Mouse (Mus musculus) hindbrain, embryonic 16.5 days (tissue): ENCODE data around the gene Foxp1. TPM values are rescaled to one million over a fixed set of nuclear protein-coding genes. Genes with fewer than 3 reads are reported as not detected.

Experiments used
- ATAC-seq: fragments of 200-750 bp; cut with Nextera tagmentation; 2 replicates; pipeline ENCODE4 v1.8.0; 2017; ENCODE audit warnings: moderate TSS enrichment, moderate library complexity
- H3K27ac ChIP-seq: fragments of 300-500 bp; sonication (generic); 2 replicates; pipeline ENCODE4 v1.5.1; 2014; ENCODE audit warnings: low read depth, mild to moderate bottlenecking, control low read depth, low read length, moderate library complexity
- H3K27me3 ChIP-seq: fragments of 300-500 bp; sonication (generic); replicated peaks from 2 replicates; pipeline ENCODE4 v1.6.1; 2014; ENCODE audit warnings: low read length; ENCODE audit not compliant: control insufficient read depth, insufficient read depth
- H3K36me3 ChIP-seq: fragments of 300-500 bp; sonication (generic); 2 replicates; pipeline ENCODE4 v1.6.1; 2014; ENCODE audit warnings: mild to moderate bottlenecking, low read length, moderate library complexity, mixed read lengths; ENCODE audit not compliant: control insufficient read depth, insufficient read depth
- H3K4me1 ChIP-seq: fragments of 300-500 bp; sonication (generic); 2 replicates; pipeline ENCODE4 v1.6.1; 2014; ENCODE audit warnings: low read depth, low read length; ENCODE audit not compliant: control insufficient read depth, insufficient read depth
- H3K4me2 ChIP-seq: fragments of 300-500 bp; sonication (generic); 2 replicates; pipeline ENCODE4 v1.6.1; 2014; ENCODE audit warnings: mild to moderate bottlenecking, low read length, control low read depth, moderate library complexity
- H3K4me3 ChIP-seq: fragments of 300-500 bp; sonication (generic); 2 replicates; pipeline ENCODE4 v1.5.1; 2014; ENCODE audit warnings: mild to moderate bottlenecking, low read length, control low read depth, moderate library complexity
- H3K9ac ChIP-seq: fragments of 300-500 bp; sonication (generic); 2 replicates; pipeline ENCODE4 v1.6.1; 2014; ENCODE audit warnings: low read depth, mild to moderate bottlenecking, control low read depth, low read length, moderate library complexity
- H3K9me3 ChIP-seq: fragments of 300-500 bp; sonication (generic); 2 replicates; pipeline ENCODE4 v1.6.1; 2014; ENCODE audit warnings: mild to moderate bottlenecking, low read length, moderate library complexity; ENCODE audit not compliant: control insufficient read depth
- WGBS: fragments of 180-500 bp; shearing (Covaris S2); extraction: QIAGEN DNeasy Blood & Tissue Kit; methylation state at CpG from one replicate; pipeline ENCODE4 v1.1.7; 2014; 5-methylcytosine and 5-hydroxymethylcytosine counted together
- polyA plus RNA-seq: library from polyadenylated mRNA; unstranded; fragments of >200 nt; fragmentation: Nextera tagmentation; extraction: Ambion mirVana; gene quantifications from 2 replicates; pipeline ENCODE4 v1.2.1, GENCODE M21; 2015

Gene Foxp1
- polyA plus RNA-seq, 1 experiment from 2014 or later = 47.8 TPM

GRCm38 (mm10) chr6:99335174-99335830, 187.2 kb downstream of the Foxp1 start:
- Histone ChIP-seq H3K27me3 (no peaks in the 10 kb centered on the region), H3K4me3 (no peak overlapping the region), H3K4me1 (peaks cover 6% of the 10 kb centered on the region), H3K9ac (no peak overlapping the region), H3K9me3 (no peaks in the 10 kb centered on the region), H3K36me3 (no peaks in the 10 kb centered on the region), H3K4me2 (no peak overlapping the region), H3K27ac (no peak overlapping the region)
- no peak for ATAC-seq
- WGBS = 60% methylated on average over 13 of the region's 13 CpGs

- no peak for ATAC-seq
- Histone ChIP-seq H3K9me3 (no peaks in the 10 kb centered on the region), H3K27ac (no peak overlapping the region), H3K4me1 (peaks cover 3% of the 10 kb centered on the region), H3K9ac (no peak overlapping the region), H3K4me3 (no peak overlapping the region), H3K4me2 (no peak overlapping the region), H3K36me3 (no peaks in the 10 kb centered on the region), H3K27me3 (no peaks in the 10 kb centered on the region)
- WGBS = 95% methylated on average over 3 of the region's 3 CpGs
Observed at GRCm38 (mm10) chr6:99334255-99334654, 188.3 kb downstream of the Foxp1 start.

GRCm38 (mm10) chr6:99333127-99333526, 189.4 kb downstream of the Foxp1 start:
- no peak overlapping the region for H3K27ac ChIP-seq
- ATAC-seq = no peak
- no peak overlapping the region for H3K4me3 ChIP-seq
- no peaks in the 10 kb centered on the region for H3K36me3 ChIP-seq
- H3K4me2 ChIP-seq = no peak overlapping the region
- 89% methylated on average over 5 of the region's 5 CpGs for WGBS
- no peak overlapping the region for H3K9ac ChIP-seq
- no peaks in the 10 kb centered on the region for H3K9me3 ChIP-seq
- H3K4me1 ChIP-seq = no peaks in the 10 kb centered on the region
- H3K27me3 ChIP-seq = no peaks in the 10 kb centered on the region

GRCm38 (mm10) chr6:99330169-99330568, 192.4 kb downstream of the Foxp1 start:
- ATAC-seq = no peak
- no peak overlapping the region for H3K27ac ChIP-seq
- H3K36me3 ChIP-seq = no peaks in the 10 kb centered on the region
- no peak overlapping the region for H3K4me3 ChIP-seq
- H3K4me2 ChIP-seq = no peak overlapping the region
- no peak overlapping the region for H3K9ac ChIP-seq
- WGBS = 87% methylated on average over 4 of the region's 4 CpGs
- H3K4me1 ChIP-seq = no peaks in the 10 kb centered on the region
- H3K9me3 ChIP-seq = no peaks in the 10 kb centered on the region
- no peaks in the 10 kb centered on the region for H3K27me3 ChIP-seq

- Histone ChIP-seq H3K4me1 (no peaks in the 10 kb centered on the region), H3K4me2 (no peak overlapping the region), H3K27ac (no peak overlapping the region), H3K9me3 (no peaks in the 10 kb centered on the region), H3K9ac (no peak overlapping the region), H3K27me3 (no peaks in the 10 kb centered on the region), H3K36me3 (no peaks in the 10 kb centered on the region), H3K4me3 (no peak overlapping the region)
- no peak for ATAC-seq
- WGBS = 73% methylated on average over 2 of the region's 2 CpGs
Observed at GRCm38 (mm10) chr6:99328634-99329033, 193.9 kb downstream of the Foxp1 start.

GRCm38 (mm10) chr6:99328146-99328545, 194.4 kb downstream of the Foxp1 start:
- no peak overlapping the region for H3K4me3 ChIP-seq
- H3K27ac ChIP-seq = no peak overlapping the region
- H3K4me2 ChIP-seq = no peak overlapping the region
- H3K27me3 ChIP-seq = no peaks in the 10 kb centered on the region
- no peaks in the 10 kb centered on the region for H3K36me3 ChIP-seq
- no peaks in the 10 kb centered on the region for H3K9me3 ChIP-seq
- WGBS = 88% methylated on average over 6 of the region's 6 CpGs
- H3K4me1 ChIP-seq = no peaks in the 10 kb centered on the region
- ATAC-seq = no peak
- no peak overlapping the region for H3K9ac ChIP-seq

- Histone ChIP-seq H3K36me3 (no peaks in the 10 kb centered on the region), H3K9ac (no peak overlapping the region), H3K27ac (no peak overlapping the region), H3K4me3 (no peak overlapping the region), H3K4me1 (no peaks in the 10 kb centered on the region), H3K27me3 (no peaks in the 10 kb centered on the region), H3K4me2 (no peak overlapping the region), H3K9me3 (no peaks in the 10 kb centered on the region)
- no peak for ATAC-seq
- WGBS = 61% methylated on average over 11 of the region's 11 CpGs
Observed at GRCm38 (mm10) chr6:99327721-99328120, 194.8 kb downstream of the Foxp1 start.

- no peak for ATAC-seq
- H3K36me3 ChIP-seq = no peaks in the 10 kb centered on the region
- H3K27ac ChIP-seq = no peak overlapping the region
- WGBS = 93% methylated on average over 2 of the region's 2 CpGs
- no peaks in the 10 kb centered on the region for H3K27me3 ChIP-seq
- H3K4me1 ChIP-seq = no peaks in the 10 kb centered on the region
- H3K9ac ChIP-seq = no peak overlapping the region
- no peaks in the 10 kb centered on the region for H3K9me3 ChIP-seq
- H3K4me3 ChIP-seq = no peak overlapping the region
- H3K4me2 ChIP-seq = no peak overlapping the region
Observed at GRCm38 (mm10) chr6:99325881-99326280, 196.6 kb downstream of the Foxp1 start.

GRCm38 (mm10) chr6:99325461-99325860, 197.1 kb downstream of the Foxp1 start:
- Histone ChIP-seq H3K4me2 (no peak overlapping the region), H3K4me3 (no peak overlapping the region), H3K27ac (no peak overlapping the region), H3K9me3 (no peaks in the 10 kb centered on the region), H3K36me3 (no peaks in the 10 kb centered on the region), H3K27me3 (no peaks in the 10 kb centered on the region), H3K4me1 (no peaks in the 10 kb centered on the region; the same call in 1 of the 2 replicates), H3K9ac (no peak overlapping the region)
- 92% methylated on average over 5 of the region's 5 CpGs for WGBS
- ATAC-seq = no peak
